Mouse (Mus musculus) retina, postnatal 1 day (tissue): ENCODE data around the gene Raph1.
"Not testable (repeated sequence)": the region's sequence is repeated elsewhere in the genome, so short reads cannot be mapped to it uniquely, and the experiment has no call there.

Experiments used
- DNase-seq: peaks from one replicate; pipeline ENCODE4 v3.0.0-alpha.2; 2012

The Raph1 gene

DNA sequence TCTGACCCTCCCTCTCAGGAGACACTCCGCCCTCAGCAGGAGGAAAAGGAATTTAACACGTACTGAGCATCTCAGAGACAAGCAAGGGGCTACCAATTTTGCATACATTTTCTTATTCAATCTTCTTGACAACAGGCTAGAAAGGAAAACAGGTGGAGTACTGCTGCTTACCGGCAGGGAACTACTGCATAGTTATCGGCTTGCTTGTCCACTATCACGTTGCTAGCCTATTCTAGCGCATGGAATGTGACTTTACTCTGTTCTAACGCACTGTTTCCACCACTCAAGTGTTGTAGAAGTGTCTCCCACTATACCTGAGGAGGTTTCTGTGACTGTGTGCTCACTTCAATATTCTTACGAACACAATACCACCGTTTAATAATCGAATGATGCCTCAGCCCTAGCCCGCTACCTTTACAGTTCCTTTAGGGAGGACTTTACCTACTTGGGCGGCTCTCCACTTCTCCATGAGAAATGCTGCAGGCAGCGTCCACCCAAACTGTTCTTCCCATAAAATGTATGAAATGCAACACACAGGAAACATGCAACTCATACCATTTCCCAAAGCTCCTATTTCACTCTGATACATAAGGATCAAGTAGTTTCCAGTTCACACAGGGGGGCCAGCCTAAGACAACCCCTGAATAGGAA is 1.5 kb downstream of the Raph1 start:
- DNase-seq, result peak; percentile 60

DNA sequence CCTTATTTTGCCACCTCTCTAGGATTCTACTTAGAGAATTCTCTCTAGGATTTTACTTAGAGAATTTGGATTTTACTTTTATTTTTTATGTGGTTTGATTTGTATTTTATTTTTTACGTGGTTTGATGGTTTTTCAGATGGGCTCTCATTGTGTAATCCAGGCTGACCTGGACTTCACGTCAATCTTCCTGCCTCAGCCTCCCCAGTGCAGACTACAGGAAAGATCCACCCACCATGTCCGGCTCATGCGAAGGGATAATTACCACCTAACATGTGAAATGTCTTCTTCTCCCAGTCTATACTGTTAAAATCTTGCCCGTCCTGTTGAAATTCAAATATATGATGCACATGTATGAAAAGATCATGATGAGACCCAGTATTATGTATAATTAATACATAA is 2.2 kb downstream of the Raph1 start:
- DNase-seq, result no peak

DNA sequence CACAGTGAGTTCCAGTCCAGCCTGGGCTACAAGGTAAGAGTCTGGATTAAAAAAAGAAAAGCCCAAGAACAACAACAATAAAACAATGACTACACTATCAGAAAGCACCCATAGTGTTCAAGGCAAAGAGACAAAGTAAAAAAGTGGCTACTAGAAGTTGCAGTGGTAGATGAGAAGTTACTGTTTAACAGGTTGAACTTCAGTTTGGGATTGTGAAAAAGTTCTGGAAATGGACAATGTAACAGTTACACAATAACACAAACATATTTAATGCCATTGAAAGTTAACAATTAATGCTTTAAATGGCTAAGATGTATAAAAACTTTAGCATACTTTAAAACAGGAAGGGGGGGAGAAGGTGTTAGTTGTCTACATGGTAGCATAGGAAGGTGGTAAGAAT is 3.9 kb downstream of the Raph1 start:
- DNase-seq, result no peak

DNA sequence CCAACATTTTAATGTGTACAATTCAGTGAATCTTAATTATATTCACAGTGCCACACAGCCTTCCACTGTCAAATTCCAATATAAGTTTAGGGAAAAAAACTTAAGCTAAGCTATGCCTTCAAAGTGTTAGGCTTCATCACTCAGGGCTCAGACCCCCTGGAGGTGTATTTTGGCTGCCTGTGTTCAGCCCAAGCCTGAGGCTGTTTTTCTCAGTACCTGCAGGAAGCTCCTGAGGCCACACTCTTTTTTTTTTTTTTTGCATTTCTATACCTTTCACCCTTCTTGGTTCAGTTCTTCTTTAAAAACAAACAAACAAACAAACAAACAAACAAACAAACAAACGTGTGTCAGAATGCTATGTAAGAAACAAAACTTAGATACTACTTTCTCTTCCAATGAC is 23.2 kb downstream of the Raph1 start:
- no peak for DNase-seq

DNA sequence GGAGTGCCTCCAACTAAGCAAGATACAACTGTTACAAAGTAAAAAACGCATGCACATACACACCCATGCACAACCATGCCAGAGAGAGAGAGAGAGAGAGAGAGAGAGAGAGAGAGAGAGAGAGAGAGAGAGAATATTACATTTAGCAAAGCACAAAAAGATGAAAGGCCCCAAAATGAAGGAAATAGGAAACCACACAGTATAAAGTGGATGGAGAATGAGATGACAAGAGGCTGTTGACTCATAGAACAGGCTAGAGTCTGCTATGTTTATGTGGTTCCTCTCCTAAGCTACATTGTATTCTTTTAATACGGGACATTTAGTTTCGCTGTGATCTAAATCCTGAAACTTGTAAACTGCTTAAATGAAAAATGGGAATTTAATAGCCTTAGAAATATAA is 27.6 kb downstream of the Raph1 start:
- no peak for DNase-seq

- peak; percentile 40 for DNase-seq
Measured at GRCm38 (mm10) chr1:60534932-60535331, 32.0 kb downstream of the Raph1 start.

DNA sequence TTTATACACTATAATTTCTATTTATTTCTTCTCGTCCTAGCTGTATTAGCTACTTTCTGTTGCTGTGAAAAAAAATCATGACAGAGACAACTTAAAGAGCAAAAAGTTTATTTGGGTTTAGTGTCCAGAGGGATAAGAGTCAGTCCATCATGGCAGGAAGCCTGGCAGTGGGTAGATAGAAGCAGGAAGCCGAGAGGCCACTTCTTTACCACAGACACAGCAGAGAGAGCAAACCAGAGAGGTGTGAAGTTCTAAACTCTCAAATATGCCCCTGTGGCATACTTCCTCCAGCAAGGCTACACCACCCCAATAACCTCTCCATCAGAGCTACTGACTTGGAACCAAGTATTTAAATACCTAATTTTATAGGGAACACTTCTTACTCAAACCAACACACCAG is 36.3 kb downstream of the Raph1 start:
- no peak for DNase-seq

GRCm38 (mm10) chr1:60530107-60530506 is 36.8 kb downstream of the Raph1 start:
- DNase-seq, result no peak

DNA sequence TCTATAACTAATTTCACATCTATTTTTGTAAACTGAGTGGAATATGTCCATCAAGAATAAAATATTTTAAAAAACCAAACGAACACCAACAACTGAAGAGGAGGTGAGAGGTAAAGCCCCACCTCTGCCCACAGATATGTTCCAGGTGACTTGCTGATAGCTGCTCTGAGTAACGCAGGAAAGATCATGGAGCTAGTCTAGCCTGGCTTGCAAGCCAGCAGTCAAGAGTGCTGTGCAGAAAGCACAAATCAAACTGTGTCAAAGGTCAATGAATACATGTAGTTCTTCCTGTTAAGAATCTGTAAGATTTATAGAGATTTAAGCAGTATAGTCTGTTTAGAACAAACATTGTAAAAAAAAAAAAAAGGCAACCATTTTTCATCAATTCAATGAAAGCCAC is 56.3 kb downstream of the Raph1 start:
- DNase-seq, result no peak

DNA sequence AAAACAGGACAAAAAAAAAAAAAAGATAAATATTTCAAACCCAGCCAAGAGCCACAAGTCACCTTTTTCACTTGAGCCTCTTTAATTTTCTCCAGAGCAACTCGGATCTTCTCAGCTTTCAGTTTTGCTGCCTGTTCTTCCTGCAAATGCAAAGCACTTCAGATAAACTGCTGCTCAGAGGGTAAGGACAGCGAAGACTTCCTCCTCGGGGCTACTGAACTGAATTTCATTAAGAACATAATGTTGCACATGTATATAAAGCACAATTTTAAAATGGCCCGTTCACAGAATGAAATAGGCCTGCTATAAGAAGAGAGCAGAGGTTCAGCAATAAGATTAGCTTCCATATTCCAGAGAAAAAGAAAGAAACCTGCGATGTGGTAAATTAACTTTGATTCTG is 63.4 kb downstream of the Raph1 start:
- no peak for DNase-seq

- no peak for DNase-seq
Measured at GRCm38 (mm10) chr1:60493421-60493820, 73.5 kb downstream of the Raph1 start.

DNA sequence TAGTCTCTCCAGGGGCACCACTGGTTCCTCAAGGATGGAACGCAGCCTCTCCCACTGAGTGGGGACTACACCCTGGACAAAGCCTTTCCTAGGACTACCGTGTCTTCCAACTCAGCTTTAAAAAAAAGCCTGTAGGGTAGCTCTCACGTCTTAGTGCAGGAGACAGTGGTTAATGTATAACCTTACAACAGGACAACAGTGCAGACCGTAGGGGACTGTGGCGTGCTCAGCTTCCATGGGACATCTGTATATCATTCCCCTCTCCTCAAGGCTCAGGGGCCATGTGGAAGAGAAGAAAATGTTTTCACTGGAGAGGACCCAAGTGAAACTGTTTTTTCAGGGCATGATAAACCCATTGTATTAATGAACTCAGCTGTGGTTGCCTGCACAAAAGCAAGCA is 74.5 kb downstream of the Raph1 start:
- no peak for DNase-seq

- DNase-seq, result no peak
Measured at GRCm38 (mm10) chr1:60490510-60490909, 76.4 kb downstream of the Raph1 start.

- DNase-seq, result no peak
Measured at GRCm38 (mm10) chr1:60489660-60490059, 77.2 kb downstream of the Raph1 start.

GRCm38 (mm10) chr1:60488635-60489034 is 78.3 kb downstream of the Raph1 start:
- DNase-seq, result no peak

- no peak for DNase-seq
Measured at GRCm38 (mm10) chr1:60485649-60486048, 81.3 kb downstream of the Raph1 start.

GRCm38 (mm10) chr1:60482881-60483280 is 84.0 kb downstream of the Raph1 start:
- DNase-seq, result no peak

DNA sequence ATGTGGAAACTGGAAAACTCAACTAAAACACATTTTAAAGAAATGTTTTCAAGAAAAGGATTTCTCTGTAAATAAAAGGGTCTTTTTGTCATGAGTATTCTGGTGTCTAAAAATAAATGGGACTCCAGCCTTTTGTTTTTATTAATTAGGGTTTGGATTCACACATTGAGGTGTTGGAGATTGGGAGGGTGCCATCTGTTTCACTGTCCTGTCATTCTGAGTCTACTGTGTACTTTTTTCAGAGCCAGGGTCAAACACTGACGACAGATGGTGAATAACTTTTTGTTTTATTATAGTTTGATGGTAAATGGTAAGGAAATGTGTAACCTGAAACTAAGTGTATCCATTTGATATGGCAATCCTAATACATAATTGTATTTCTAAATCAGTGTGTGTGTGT is 85.3 kb downstream of the Raph1 start:
- DNase-seq, result peak; percentile 7

DNA sequence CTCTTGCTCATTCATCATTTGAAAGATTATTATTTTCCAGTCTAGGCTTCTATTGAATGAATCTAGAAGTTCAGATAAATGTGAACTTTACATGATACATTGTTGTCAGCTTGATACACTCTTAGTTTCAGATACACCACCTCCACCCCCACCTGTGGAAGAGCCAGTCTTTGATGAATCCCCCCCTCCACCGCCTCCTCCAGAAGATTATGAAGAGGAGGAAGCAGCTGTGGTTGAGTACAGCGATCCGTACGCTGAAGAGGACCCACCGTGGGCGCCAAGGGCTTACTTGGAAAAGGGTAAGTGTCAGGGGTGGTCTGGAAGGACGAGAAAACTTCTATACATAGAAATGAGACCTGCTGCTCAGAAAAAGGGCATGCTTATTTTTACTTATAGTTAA is 96.4 kb downstream of the Raph1 start:
- DNase-seq, result no peak

DNA sequence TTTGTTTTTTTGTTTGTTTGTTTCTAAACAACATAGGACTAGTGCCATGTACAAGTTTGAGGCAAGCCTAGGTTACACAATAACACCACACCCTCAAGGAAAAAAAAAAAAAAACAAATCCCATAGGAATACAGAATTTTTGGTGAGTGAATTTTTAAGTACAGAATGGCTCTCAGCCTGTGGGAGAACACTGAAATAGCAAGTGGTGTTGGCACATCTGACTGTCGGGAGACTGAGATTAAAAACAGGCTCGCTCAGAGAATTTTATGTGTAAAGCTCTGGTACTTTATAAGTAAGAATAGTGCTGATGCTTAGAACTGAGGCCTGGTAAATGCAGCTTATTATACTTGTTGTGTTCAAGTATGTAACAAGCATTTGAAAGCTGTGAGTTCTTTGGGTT is 97.4 kb downstream of the Raph1 start:
- DNase-seq, result no peak

GRCm38 (mm10) chr1:60460623-60461022 is 106.3 kb downstream of the Raph1 start:
- DNase-seq, result no peak

- DNase-seq, result no peak
Measured at GRCm38 (mm10) chr1:60449896-60450295, 117.0 kb downstream of the Raph1 start.

GRCm38 (mm10) chr1:60447067-60447466 is 119.8 kb downstream of the Raph1 start:
- DNase-seq, result no peak

- not testable (repeated sequence) for DNase-seq
Measured at GRCm38 (mm10) chr1:60441438-60441837, 125.5 kb downstream of the Raph1 start.

DNA sequence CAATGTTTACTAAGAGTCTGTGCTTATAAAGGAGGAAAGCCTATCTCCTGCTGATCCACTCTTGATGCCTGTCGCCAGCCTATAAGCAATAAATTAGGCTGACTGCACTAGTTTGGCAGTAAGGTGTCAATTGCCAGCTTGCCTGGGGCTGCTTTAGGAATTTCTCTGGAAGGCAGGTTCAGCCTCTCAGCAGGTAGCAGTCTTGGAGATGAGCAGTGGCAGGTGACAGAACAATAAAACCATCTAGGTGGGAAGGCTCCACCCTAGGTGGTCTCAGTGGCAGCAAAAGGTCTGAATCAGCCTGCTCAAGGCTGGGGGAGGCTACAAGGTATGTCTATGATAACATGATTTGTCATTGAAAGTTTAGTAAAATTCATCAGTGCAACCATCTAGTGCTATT is 134.4 kb downstream of the Raph1 start:
- no peak for DNase-seq
